Mouse (Mus musculus) layer of hippocampus, postnatal 25 days (tissue): Measurements from ENCODE around the gene Zfp597. TPM values are rescaled to one million over a fixed set of nuclear protein-coding genes. Genes with fewer than 3 reads are reported as not detected.
"Not testable (repeated sequence)": the region's sequence is repeated elsewhere in the genome, so short reads cannot be mapped to it uniquely, and the experiment has no call there.

Experiments used
- DNase-seq, 2 experiments: peaks; one replicate each; pipeline ENCODE4 v3.0.0; 2022; ENCODE audit warnings: mixed read lengths in 2 of 2, low spot score in 1 of 2; ENCODE audit errors: extremely low spot score in 1 of 2
- total RNA-seq, 2 experiments: library from RNA; stranded (reverse); gene quantifications; 2 replicates each; pipeline ENCODE4 v1.2.3; 2021

Zfp597 gene
- total RNA-seq, 2 experiments from 2014 or later: 21.8 to 23.2 TPM

GRCm38 (mm10) chr16:3871815-3872214, 12.5 kb downstream of the Zfp597 start:
- DNase-seq: no peak

DNA sequence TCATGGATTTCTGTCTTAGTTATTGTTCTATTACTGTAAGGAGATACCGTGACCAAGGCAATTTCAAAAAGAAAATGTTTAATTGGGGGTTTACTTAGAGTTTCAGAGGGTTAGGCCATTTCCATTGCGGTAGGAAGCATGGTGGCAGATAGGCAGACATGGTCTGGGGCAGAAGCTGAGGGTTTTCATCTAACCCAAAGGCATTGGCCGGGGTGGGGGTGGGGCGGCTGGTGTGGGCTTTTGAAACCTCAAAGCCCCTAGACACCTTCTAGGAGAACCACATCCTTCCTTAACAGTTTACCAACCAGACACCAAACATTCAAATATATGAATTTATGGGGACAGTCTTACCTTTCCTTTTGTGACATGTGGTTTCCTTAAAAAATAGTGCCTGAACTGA, 25.1 kb downstream of the Zfp597 start:
- DNase-seq: no peak

DNA sequence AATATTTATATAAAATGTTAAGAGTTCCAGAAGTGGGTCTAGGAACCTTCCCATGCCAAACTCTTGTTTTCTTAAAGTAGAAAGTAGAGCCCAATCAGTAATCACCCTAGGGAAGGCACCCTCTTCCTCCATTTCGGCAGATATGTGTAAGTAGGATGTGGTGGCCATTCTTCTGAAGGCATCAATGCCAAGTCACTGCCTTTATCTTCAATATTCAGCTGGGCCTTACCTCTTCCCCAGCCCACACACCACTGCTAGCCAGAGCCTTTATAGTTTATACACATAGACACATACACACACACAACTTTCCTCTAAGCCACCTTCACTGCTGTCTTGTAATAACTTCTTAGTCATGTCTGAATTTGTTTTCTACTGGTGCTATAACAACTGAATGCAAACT, 28.6 kb downstream of the Zfp597 start:
- DNase-seq: no peak

- DNase-seq: no peak
These were observed 29.8 kb downstream of the Zfp597 start for GRCm38 (mm10) chr16:3854437-3855182.

GRCm38 (mm10) chr16:3852586-3852985, 31.8 kb downstream of the Zfp597 start:
- no peak for DNase-seq

- not testable (repeated sequence) for DNase-seq
These were observed 33.1 kb downstream of the Zfp597 start for GRCm38 (mm10) chr16:3851301-3851700.

GRCm38 (mm10) chr16:3848416-3848815, 35.9 kb downstream of the Zfp597 start:
- DNase-seq: no peak

DNA sequence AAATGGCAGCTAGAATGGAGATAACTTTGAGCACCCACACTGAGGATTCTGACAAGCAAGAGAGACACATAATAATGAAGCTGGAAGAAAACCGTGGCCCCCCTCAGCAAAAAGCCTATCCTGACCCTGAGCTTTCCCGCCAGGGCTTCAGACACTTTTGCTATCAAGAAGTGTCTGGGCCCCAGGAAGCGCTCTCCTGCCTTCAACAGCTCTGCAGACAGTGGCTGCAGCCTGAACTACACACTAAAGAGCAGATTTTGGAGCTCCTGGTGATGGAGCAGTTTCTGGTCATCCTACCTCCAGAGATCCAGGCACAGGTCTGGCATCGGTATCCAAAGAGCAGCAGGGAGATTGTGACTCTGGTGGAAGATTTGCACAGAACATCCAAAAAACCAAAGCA, 36.5 kb downstream of the Zfp597 start:
- DNase-seq: no peak

DNA sequence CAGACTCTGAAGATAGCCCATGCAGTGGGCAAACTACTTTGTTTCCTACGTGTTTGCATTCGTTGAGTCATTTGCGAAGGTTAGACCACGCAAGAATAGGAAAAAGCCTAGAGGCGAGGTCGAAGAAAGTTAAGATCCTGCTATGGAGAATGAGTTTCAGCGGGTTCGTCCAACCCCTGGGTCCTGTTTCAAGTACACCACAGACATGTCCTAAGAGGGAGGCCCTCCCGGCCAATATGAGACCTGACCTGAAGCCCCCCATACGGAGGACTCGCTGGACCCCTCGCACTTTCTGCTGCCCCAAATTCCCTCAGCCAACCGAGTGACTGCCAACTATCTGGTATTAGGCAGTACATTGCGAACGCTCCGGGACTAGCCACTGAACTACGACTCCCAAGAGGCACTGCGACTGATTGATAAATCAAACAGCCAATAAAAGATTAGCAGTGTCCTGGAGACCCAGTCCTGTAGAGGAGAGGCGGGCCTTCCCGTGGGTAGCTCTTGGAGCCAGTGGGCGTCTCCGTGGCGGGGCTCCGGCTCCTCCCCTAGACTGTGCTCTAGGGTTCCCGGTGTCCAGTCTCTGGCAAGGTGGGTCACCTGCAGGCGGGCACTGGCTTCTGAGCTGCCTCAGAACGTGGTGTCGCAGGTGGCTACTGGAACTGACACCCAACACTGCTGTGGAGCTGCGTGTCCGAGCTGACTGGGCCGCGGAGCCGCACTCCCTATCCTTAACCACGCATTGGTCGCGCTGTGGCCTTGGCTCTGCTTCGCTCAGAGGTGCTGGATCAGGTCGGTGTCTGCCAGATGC, 37.4 kb downstream of the Zfp597 start, which contains the start of gene Zfp174:
TSS of gene Zfp174 (plus strand) at position 558 of the 808 bp plus-strand sequence.
- DNase-seq: peak; percentile 78 to 86

DNA sequence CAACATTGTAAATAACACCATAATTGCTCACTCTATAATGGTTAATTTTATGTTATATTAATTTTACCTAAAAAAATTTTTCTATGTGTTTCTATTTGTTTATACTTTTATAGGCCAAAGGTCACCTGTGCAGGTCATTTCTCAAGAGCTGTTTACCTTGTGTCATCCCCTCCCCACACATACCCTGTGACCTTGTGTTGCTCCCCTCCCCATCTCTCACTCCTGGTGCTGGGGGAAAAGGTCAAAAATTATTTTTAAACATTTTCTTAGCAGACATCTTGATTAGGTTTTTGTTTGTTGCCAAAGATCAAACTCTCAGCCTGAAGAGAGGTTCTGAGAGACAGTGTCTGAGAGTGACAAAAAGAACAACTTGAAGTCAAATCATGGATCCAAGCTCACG, 40.6 kb downstream of the Zfp597 start:
- DNase-seq: no peak

GRCm38 (mm10) chr16:3842989-3843388, 41.4 kb downstream of the Zfp597 start:
- no peak for DNase-seq

GRCm38 (mm10) chr16:3839157-3839885, 45.0 kb downstream of the Zfp597 start:
- DNase-seq: no peak

GRCm38 (mm10) chr16:3835461-3835860, 48.9 kb downstream of the Zfp597 start:
- no peak for DNase-seq

DNA sequence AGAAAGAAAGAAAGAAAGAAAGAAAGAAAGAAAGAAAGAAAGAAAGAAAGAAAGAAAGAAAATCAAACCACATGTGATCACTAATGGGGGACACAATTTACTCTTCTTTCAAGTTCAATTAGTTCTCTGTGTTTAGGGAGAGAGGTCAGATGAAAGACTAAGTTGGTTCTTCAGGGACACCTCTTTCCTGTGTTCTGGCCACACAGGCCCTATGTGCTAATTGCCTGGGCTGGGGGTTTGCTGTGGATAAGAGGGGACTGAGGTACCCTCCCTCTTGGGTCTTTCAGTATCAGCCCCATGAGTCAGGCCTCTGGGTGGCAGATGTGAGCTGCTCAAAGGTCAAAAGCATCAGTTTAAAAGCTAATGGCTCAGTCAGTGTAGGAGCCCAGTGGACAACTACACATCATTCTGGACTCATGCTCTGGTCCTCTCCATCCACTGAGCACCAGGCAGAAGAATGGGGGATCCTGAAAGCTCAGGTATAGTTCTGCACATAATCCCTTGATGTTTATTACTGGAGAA, 53.7 kb downstream of the Zfp597 start, which contains the start of gene Olfr15:
TSS of gene Olfr15 (plus strand) at position 291 of the 522 bp plus-strand sequence.
- no peak for DNase-seq

DNA sequence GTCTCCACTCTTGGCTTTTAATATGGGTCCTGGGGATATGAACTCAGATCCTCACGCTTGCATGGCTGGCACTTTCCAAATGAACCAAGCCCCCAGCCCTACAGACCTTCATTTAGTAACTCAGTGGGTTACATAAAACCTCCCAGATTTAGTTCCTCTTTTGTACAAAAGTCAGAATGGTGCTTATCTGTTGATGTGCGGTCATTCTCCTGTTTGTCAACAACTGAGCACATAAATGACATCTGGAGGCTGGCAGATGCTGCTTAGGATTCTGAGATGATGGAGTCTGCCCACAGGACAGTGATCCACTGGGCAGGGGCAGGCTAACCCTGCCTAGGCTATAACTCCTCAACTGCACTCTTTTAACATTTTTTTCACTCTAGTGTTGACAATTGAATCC, 54.6 kb downstream of the Zfp597 start:
- DNase-seq: no peak

DNA sequence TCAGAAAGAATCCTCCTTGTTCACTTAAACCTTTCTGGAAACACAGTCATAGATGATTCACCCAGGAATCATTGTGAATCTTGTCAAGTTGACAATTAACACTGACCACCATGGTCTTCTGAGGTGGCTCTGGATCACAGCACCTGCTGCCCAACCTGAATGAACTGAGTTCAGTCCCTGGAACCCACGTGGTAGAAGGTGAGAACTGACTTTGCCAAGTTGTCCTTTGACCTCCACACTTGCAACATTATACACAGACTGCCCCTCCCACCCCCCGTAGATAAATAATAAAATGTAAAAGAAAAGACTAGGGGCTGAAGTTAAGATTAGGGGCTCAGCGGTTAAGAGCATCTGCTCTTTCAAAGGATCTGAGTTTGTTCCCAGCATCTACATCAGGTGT, 56.3 kb downstream of the Zfp597 start:
- DNase-seq: no peak

DNA sequence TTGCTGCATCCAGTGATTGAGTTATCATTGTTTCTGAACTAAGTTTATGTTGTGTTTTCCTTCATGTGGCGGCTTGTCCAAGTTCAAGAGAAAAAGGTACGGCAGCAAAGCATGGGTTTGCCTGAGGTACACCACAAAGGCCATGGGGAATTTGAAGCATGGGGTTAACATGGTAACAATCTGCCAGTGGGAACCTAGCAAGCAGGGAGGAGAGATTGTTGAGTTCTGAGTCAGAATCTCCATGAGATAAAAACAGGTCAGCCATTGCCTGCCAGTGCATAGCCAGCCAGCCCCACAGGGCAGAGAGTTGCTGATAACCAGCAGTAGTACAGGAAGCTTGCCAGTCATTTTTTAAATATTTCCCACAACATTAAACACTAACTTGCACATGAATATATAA, 64.2 kb downstream of the Zfp597 start:
- DNase-seq: no peak

GRCm38 (mm10) chr16:3814667-3815066, 69.7 kb downstream of the Zfp597 start:
- DNase-seq: not testable (repeated sequence)
